Mouse (Mus musculus) liver, adult 2 months (tissue): ENCODE results near the gene Kat2a.

ENCODE experiments used
- CTCF ChIP-seq: fragments of 200-500 bp; IDR thresholded peaks from 2 replicates; pipeline ENCODE4 v1.5.1; 2011; ENCODE audit warnings: low read depth, low read length, control low read depth
- POLR2A ChIP-seq: fragments of 200-500 bp; IDR thresholded peaks from 2 replicates; pipeline ENCODE4 v1.6.1; 2011; ENCODE audit warnings: low read length, control low read depth; ENCODE audit not compliant: insufficient read depth; ENCODE audit errors: extremely low read depth

GRCm38 (mm10) chr11:100735954-100736745, 23.9 kb upstream of the Kat2a start:
- no peak for TF ChIP-seq POLR2A
- no peak for TF ChIP-seq CTCF
